Mouse (Mus musculus) midbrain, embryonic 13.5 days (tissue): ENCODE measurements around the gene Dtnb. TPM values are rescaled to one million over a fixed set of nuclear protein-coding genes. Genes with fewer than 3 reads are reported as not detected.

Experiments
- ATAC-seq: fragments of 200-750 bp; cut with Nextera tagmentation; 2 replicates; pipeline ENCODE4 v1.8.0; 2017; ENCODE audit warnings: mild to moderate bottlenecking, moderate TSS enrichment, moderate library complexity
- H3K27ac ChIP-seq: fragments of 300-500 bp; sonication (generic); 2 replicates; pipeline ENCODE4 v1.5.1; 2015; ENCODE audit warnings: inconsistent platforms, mild to moderate bottlenecking, moderate library complexity
- H3K27me3 ChIP-seq: fragments of 300-500 bp; sonication (generic); 2 replicates; pipeline ENCODE4 v1.6.1; 2015; ENCODE audit warnings: mild to moderate bottlenecking, inconsistent platforms
- H3K36me3 ChIP-seq: fragments of 300-500 bp; sonication (generic); 2 replicates; pipeline ENCODE4 v1.6.1; 2015; ENCODE audit warnings: mild to moderate bottlenecking, inconsistent platforms
- H3K4me1 ChIP-seq: fragments of 300-500 bp; sonication (generic); replicated peaks from 2 replicates; pipeline ENCODE4 v1.6.1; 2015; ENCODE audit warnings: inconsistent platforms
- H3K4me2 ChIP-seq: fragments of 300-500 bp; sonication (generic); replicated peaks from 2 replicates; pipeline ENCODE4 v1.6.1; 2015; ENCODE audit warnings: moderate library complexity, mild to moderate bottlenecking, inconsistent platforms
- H3K4me3 ChIP-seq: fragments of 300-500 bp; sonication (generic); replicated peaks from 2 replicates; pipeline ENCODE4 v1.5.1; 2015; ENCODE audit warnings: mild to moderate bottlenecking, inconsistent platforms
- H3K9ac ChIP-seq: fragments of 300-500 bp; sonication (generic); replicated peaks from 2 replicates; pipeline ENCODE4 v1.6.1; 2015; ENCODE audit warnings: mild to moderate bottlenecking, inconsistent platforms
- H3K9me3 ChIP-seq: fragments of 300-500 bp; sonication (generic); 2 replicates; pipeline ENCODE4 v1.6.1; 2016; ENCODE audit warnings: mild to moderate bottlenecking, inconsistent platforms
- WGBS: fragments of 180-500 bp; shearing (Covaris S2); methylation state at CpG from one replicate; pipeline ENCODE4 v1.1.7; 2015; 5-methylcytosine and 5-hydroxymethylcytosine counted together
- polyA plus RNA-seq: library from polyadenylated mRNA; unstranded; fragments of >200 nt; fragmentation: Nextera tagmentation; extraction: Ambion mirVana; gene quantifications from 2 replicates; pipeline ENCODE4 v1.2.1, GENCODE M21; 2015

Gene Dtnb
- polyA plus RNA-seq, 1 experiment from 2014 or later = 34.6 TPM

DNA sequence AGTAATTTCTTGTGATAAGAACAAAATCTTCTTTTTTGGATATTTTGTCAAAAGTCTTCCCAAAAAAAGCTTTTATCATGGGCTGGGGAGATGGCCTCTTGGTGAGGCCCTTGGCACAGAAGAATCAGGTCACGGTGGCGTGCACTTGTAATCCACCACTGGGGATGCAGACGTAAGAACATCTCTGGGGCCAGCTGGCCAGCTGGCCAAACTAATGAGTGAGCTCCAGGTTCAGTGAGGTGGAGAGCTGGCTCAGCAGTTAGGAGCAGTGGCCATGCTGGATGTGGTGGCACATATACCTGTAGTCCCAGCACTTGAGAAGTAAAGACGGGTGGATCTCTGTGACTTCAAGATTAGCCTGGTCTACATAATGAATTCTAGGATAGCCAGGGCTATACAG lies 196.2 kb downstream of the Dtnb start:
- no peak for ATAC-seq
- 76% methylated on average over 4 of the region's 4 CpGs for WGBS
- no peaks in the 10 kb centered on the region for H3K9me3 ChIP-seq
- no peak overlapping the region for H3K4me2 ChIP-seq
- H3K9ac ChIP-seq = no peak overlapping the region
- no peak overlapping the region for H3K4me3 ChIP-seq
- peaks cover 6% of the 10 kb centered on the region; the same call in 1 of the 2 replicates for H3K36me3 ChIP-seq
- no peak overlapping the region for H3K27ac ChIP-seq
- no peaks in the 10 kb centered on the region for H3K4me1 ChIP-seq
- H3K27me3 ChIP-seq = no peaks in the 10 kb centered on the region

DNA sequence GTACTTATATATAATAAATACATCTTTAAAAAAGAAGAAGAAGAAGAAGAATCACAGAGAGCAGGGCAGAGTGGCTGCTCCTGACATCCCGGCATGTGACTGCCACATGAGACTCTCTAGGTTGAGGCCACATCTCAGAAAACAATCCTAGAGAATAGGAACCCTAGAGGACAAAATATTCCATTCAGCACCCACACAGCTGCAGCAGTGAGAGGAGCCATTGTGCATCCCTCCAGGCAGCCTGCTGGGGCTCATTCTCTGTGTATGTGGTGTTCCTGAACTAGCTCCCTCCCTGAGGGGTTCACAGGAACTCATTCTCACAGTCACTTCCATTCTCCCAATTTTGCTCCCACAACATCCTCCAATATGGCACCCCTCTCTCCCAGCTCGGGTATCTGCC lies 198.4 kb downstream of the Dtnb start:
- no peak for ATAC-seq

GRCm38 (mm10) chr12:3771080-3771479 lies 198.9 kb downstream of the Dtnb start:
- Histone ChIP-seq H3K27ac (no peak overlapping the region), H3K4me2 (no peak overlapping the region), H3K9me3 (no peaks in the 10 kb centered on the region), H3K36me3 (peaks cover 16% of the 10 kb centered on the region), H3K4me3 (no peak overlapping the region), H3K9ac (no peak overlapping the region), H3K27me3 (no peaks in the 10 kb centered on the region), H3K4me1 (no peaks in the 10 kb centered on the region)
- no peak for ATAC-seq
- 90% methylated on average over 2 of the region's 2 CpGs for WGBS

More for the DNA sequence above, 198.4 kb downstream of the Dtnb start:
- Histone ChIP-seq H3K4me1 (no peaks in the 10 kb centered on the region), H3K27ac (no peak overlapping the region), H3K4me3 (no peak overlapping the region), H3K9ac (no peak overlapping the region), H3K9me3 (no peaks in the 10 kb centered on the region), H3K4me2 (no peak overlapping the region), H3K36me3 (peaks cover 16% of the 10 kb centered on the region), H3K27me3 (no peaks in the 10 kb centered on the region)
- 63% methylated on average over 2 of the region's 2 CpGs for WGBS

GRCm38 (mm10) chr12:3773643-3774042 lies 201.5 kb downstream of the Dtnb start:
- ATAC-seq = no peak
- WGBS = 88% methylated on average over 3 of the region's 3 CpGs
- peaks cover 16% of the 10 kb centered on the region for H3K36me3 ChIP-seq
- H3K27ac ChIP-seq = no peak overlapping the region
- H3K4me1 ChIP-seq = no peaks in the 10 kb centered on the region
- no peaks in the 10 kb centered on the region for H3K27me3 ChIP-seq
- no peak overlapping the region for H3K4me3 ChIP-seq
- H3K9ac ChIP-seq = no peak overlapping the region
- no peak overlapping the region for H3K4me2 ChIP-seq
- H3K9me3 ChIP-seq = no peaks in the 10 kb centered on the region

DNA sequence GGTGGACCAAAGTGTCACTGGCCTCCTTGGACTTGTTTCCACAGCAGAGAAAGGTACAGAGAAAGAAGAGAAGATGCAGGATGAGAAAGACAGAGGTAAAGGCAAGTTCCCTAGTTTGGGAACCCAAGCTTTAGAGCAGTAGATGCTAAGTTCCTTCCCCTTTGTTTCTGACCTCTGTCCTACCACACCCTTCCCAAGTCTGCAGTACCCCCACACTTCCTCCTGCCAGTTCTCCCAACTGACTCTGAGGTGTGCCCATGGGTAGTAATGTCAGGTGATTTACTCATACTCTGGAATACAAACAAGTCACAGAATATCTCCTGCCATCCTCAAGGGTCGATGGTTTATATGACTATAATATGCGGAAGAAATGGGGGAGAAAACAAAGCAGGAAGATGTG lies 203.8 kb downstream of the Dtnb start:
- H3K27ac ChIP-seq = no peak overlapping the region
- no peaks in the 10 kb centered on the region for H3K27me3 ChIP-seq
- no peaks in the 10 kb centered on the region for H3K9me3 ChIP-seq
- WGBS = 97% methylated on average over 2 of the region's 2 CpGs
- peaks cover 15% of the 10 kb centered on the region for H3K4me1 ChIP-seq
- no peak overlapping the region for H3K4me2 ChIP-seq
- no peak overlapping the region for H3K4me3 ChIP-seq
- H3K9ac ChIP-seq = no peak overlapping the region
- peaks cover 16% of the 10 kb centered on the region for H3K36me3 ChIP-seq
- no peak for ATAC-seq

GRCm38 (mm10) chr12:3777682-3778081 lies 205.5 kb downstream of the Dtnb start:
- no peak overlapping the region for H3K4me3 ChIP-seq
- no peaks in the 10 kb centered on the region for H3K27me3 ChIP-seq
- peaks cover 16% of the 10 kb centered on the region for H3K36me3 ChIP-seq
- peaks cover 29% of the 10 kb centered on the region for H3K4me1 ChIP-seq
- no peak for ATAC-seq
- no peaks in the 10 kb centered on the region for H3K9me3 ChIP-seq
- no peak overlapping the region for H3K9ac ChIP-seq
- H3K27ac ChIP-seq = no peak overlapping the region
- 95% methylated on average over 5 of the region's 5 CpGs for WGBS
- H3K4me2 ChIP-seq = no peak overlapping the region

DNA sequence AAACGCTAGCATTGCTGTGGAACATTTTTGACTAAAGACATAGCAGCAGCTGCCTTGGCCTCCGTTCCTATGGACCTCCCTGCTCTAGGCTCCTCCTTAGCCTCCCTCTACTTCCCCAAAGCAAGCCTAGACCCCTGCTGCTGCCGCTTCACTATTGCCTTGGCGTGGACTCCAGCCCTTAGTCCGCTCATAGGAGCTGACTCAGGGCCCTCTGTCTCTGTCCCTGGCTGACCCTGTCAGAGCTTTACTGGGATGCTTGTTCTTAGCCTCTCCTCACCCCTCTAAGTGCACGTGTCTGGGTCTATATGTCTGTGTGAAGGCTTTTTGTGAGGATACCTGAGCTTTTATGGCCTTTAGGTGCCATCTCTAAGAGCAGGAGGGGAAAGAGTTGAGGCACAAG lies 206.1 kb downstream of the Dtnb start:
- Histone ChIP-seq H3K4me2 (no peak overlapping the region), H3K4me1 (peaks cover 36% of the 10 kb centered on the region), H3K9ac (no peak overlapping the region), H3K36me3 (peaks cover 11% of the 10 kb centered on the region), H3K4me3 (no peak overlapping the region), H3K9me3 (no peaks in the 10 kb centered on the region), H3K27me3 (no peaks in the 10 kb centered on the region), H3K27ac (no peak overlapping the region)
- ATAC-seq = no peak
- 85% methylated on average over 6 of the region's 6 CpGs for WGBS

GRCm38 (mm10) chr12:3779639-3780038 lies 207.5 kb downstream of the Dtnb start:
- Histone ChIP-seq H3K9me3 (no peaks in the 10 kb centered on the region), H3K4me3 (no peak overlapping the region), H3K36me3 (no peaks in the 10 kb centered on the region), H3K27ac (no peak overlapping the region), H3K4me1 (peaks cover 49% of the 10 kb centered on the region), H3K27me3 (no peaks in the 10 kb centered on the region), H3K4me2 (no peak overlapping the region), H3K9ac (no peak overlapping the region)
- no peak for ATAC-seq
- 86% methylated on average over 2 of the region's 2 CpGs for WGBS

- peaks cover 51% of the 10 kb centered on the region for H3K4me1 ChIP-seq
- ATAC-seq = peak; percentile 63
- H3K9me3 ChIP-seq = no peaks in the 10 kb centered on the region
- no peak overlapping the region for H3K9ac ChIP-seq
- peak overlapping the region; percentile 63; the same call in 1 of the 2 replicates for H3K27ac ChIP-seq
- no peak overlapping the region for H3K4me2 ChIP-seq
- H3K4me3 ChIP-seq = no peak overlapping the region
- 13% methylated on average over 8 of the region's 8 CpGs for WGBS
- H3K36me3 ChIP-seq = no peaks in the 10 kb centered on the region
- no peaks in the 10 kb centered on the region for H3K27me3 ChIP-seq
Observed at GRCm38 (mm10) chr12:3780405-3780891, 208.3 kb downstream of the Dtnb start.

GRCm38 (mm10) chr12:3780931-3781471 lies 208.8 kb downstream of the Dtnb start:
- Histone ChIP-seq H3K9ac (no peak overlapping the region), H3K36me3 (no peaks in the 10 kb centered on the region), H3K27ac (peak overlapping the region; percentile 63), H3K4me2 (no peak overlapping the region), H3K27me3 (no peaks in the 10 kb centered on the region), H3K4me1 (peaks cover 51% of the 10 kb centered on the region), H3K4me3 (no peak overlapping the region), H3K9me3 (no peaks in the 10 kb centered on the region)
- 27% methylated on average over 7 of the region's 7 CpGs for WGBS
- ATAC-seq = peak; percentile 56

GRCm38 (mm10) chr12:3781482-3781881 lies 209.3 kb downstream of the Dtnb start:
- Histone ChIP-seq H3K36me3 (no peaks in the 10 kb centered on the region), H3K27ac (peak overlapping the region; percentile 63), H3K9ac (no peak overlapping the region), H3K27me3 (no peaks in the 10 kb centered on the region), H3K9me3 (no peaks in the 10 kb centered on the region), H3K4me3 (no peak overlapping the region), H3K4me1 (peaks cover 51% of the 10 kb centered on the region), H3K4me2 (no peak overlapping the region)
- WGBS = 14% methylated on average over 8 of the region's 8 CpGs
- ATAC-seq = peak; percentile 62

- Histone ChIP-seq H3K4me2 (no peak overlapping the region), H3K36me3 (no peaks in the 10 kb centered on the region), H3K9ac (no peak overlapping the region), H3K9me3 (no peaks in the 10 kb centered on the region), H3K4me1 (peaks cover 69% of the 10 kb centered on the region), H3K27ac (peak overlapping the region; percentile 59; the same call in 1 of the 2 replicates), H3K4me3 (no peak overlapping the region), H3K27me3 (no peaks in the 10 kb centered on the region)
- ATAC-seq = peak; percentile 15; the same call in 1 of the 2 replicates
- WGBS = 44% methylated on average over 3 of the region's 3 CpGs
Observed at GRCm38 (mm10) chr12:3783196-3783825, 211.1 kb downstream of the Dtnb start.
